Mouse (Mus musculus) C2C12 (cell line): ENCODE data around the gene Ddx42.

Source experiments
- CTCF ChIP-seq: IDR thresholded peaks from one replicate; pipeline ENCODE4 v1.5.1; 2011; ENCODE audit not compliant: control insufficient read depth, insufficient read depth, insufficient read length
- MYOG ChIP-seq: IDR thresholded peaks from one replicate; pipeline ENCODE4 v1.6.1; 2011; ENCODE audit not compliant: control insufficient read depth, insufficient read length; ENCODE audit errors: extremely low read depth
- USF1 ChIP-seq: IDR thresholded peaks from one replicate; pipeline ENCODE4 v1.6.1; 2011; ENCODE audit warnings: low read depth, mild to moderate bottlenecking, control low read depth, moderate library complexity

GRCm38 (mm10) chr11:106273811-106274210 lies 57.1 kb downstream of the Ddx42 start:
- TF ChIP-seq CTCF (no peak), MYOG (no peak), USF1 (no peak)
